Mouse (Mus musculus): Measurements from ENCODE around the gene Zfp800. TPM values are rescaled to one million over a fixed set of nuclear protein-coding genes. Genes with fewer than 3 reads are reported as not detected.

Gene Zfp800
- 10 to 100 TPM; 26.7 to 27.2 TPM for total RNA-seq (2023)

GRCm38 (mm10) chr6:28397681-28398203 is at the start of gene Zfp800:
Gene Zfp800, minus strand, starts transcription at chr6:28398005.

GRCm38 (mm10) chr6:28428290-28428689 is 30.5 kb upstream of the Zfp800 start, which contains the start of gene Gcc1:
Gene Gcc1, minus strand, starts transcription at chr6:28428390.

GRCm38 (mm10) chr6:28427096-28427839 is 29.5 kb upstream of the Zfp800 start, which contains the start of gene Fscn3:
Gene Fscn3, plus strand, starts transcription at chr6:28427789.

GRCm38 (mm10) chr6:28423313-28423712 is 25.5 kb upstream of the Zfp800 start, which contains the start of gene Arf5:
Gene Arf5, plus strand, starts transcription at chr6:28423560.

Other genes with a start within 250 kb of the Zfp800 start
- 100 to 1,000 TPM; 174 to 175 TPM for gene Arf5, start 25.6 kb upstream of the Zfp800 start, total RNA-seq (2023)
- not detected for gene Fscn3, start 29.8 kb upstream of the Zfp800 start, total RNA-seq (2023)
- 10 to 100 TPM; 23.0 to 25.0 TPM for gene Gcc1, start 30.4 kb upstream of the Zfp800 start, total RNA-seq (2023)
- not detected for gene Pax4, start 51.3 kb upstream of the Zfp800 start, total RNA-seq (2023)
- 10 to 100 TPM; 67.9 to 82.2 TPM for gene Snd1, start 77.1 kb upstream of the Zfp800 start, total RNA-seq (2023)